Mouse (Mus musculus) small intestine, adult 2 months (tissue): ENCODE data around the gene Med20.

ENCODE experiments used
- CTCF ChIP-seq: fragments of 200-500 bp; IDR thresholded peaks from 2 replicates; pipeline ENCODE4 v1.5.1; 2012; ENCODE audit warnings: low read depth, mild to moderate bottlenecking, control low read depth, inconsistent platforms, low read length, moderate library complexity, mixed read lengths; ENCODE audit not compliant: insufficient replicate concordance, insufficient read length; ENCODE audit errors: extremely low read depth
- POLR2A ChIP-seq: fragments of 200-500 bp; IDR thresholded peaks from 2 replicates; pipeline ENCODE4 v1.6.1; 2012; ENCODE audit warnings: low read depth, mild to moderate bottlenecking, control low read depth, inconsistent platforms, low read length, moderate library complexity

DNA sequence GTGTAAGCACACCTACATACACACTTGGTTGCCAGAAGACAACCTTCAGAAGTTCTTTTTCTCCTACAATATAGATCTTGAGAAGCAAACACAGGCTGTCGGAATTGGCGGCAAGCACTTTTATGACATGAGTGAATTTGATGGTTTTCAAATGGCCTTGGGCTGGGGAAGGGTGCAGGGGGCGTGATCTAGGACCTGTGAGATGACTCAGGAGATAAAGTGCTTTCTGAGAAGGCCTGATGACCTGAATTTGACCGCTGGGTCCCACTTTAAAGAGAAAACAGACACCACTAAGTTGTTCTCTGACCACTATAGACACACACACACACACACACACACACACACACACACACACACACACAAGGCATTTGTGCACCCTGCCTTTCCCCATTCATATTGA, 30.4 kb upstream of the Med20 start:
- TF ChIP-seq CTCF (no peak), POLR2A (no peak)
